Mouse (Mus musculus) lung, postnatal 4 days (tissue): ENCODE measurements around the gene Apbb2.

Experiments used
- DNase-seq, 2 experiments: peaks; one replicate each; pipeline ENCODE4 v3.0.0; 2021

The Apbb2 gene

GRCm38 (mm10) chr5:66328766-66329165, 289.8 kb downstream of the Apbb2 start:
- no peak for DNase-seq

GRCm38 (mm10) chr5:66327949-66328726, 290.4 kb downstream of the Apbb2 start:
- DNase-seq, result no peak

GRCm38 (mm10) chr5:66326395-66326794, 292.2 kb downstream of the Apbb2 start:
- DNase-seq, result peak in 1 of 2 experiments; percentile 38

GRCm38 (mm10) chr5:66323603-66324002, 295.0 kb downstream of the Apbb2 start:
- DNase-seq, result peak in 1 of 2 experiments; percentile 9

- no peak for DNase-seq
Observed at GRCm38 (mm10) chr5:66323131-66323530, 295.5 kb downstream of the Apbb2 start.

- no peak for DNase-seq
Observed at GRCm38 (mm10) chr5:66319827-66320404, 298.7 kb downstream of the Apbb2 start.

- DNase-seq, result peak in 1 of 2 experiments; percentile 56
Observed at GRCm38 (mm10) chr5:66319341-66319740, 299.2 kb downstream of the Apbb2 start.

GRCm38 (mm10) chr5:66315791-66316190, 302.8 kb downstream of the Apbb2 start:
- DNase-seq, result no peak

GRCm38 (mm10) chr5:66310806-66311205, 307.8 kb downstream of the Apbb2 start:
- DNase-seq, result no peak

- DNase-seq, result no peak
Observed at GRCm38 (mm10) chr5:66310328-66310727, 308.3 kb downstream of the Apbb2 start.

- DNase-seq, result no peak
Observed at GRCm38 (mm10) chr5:66305511-66305910, 313.1 kb downstream of the Apbb2 start.

GRCm38 (mm10) chr5:66304300-66305067, 314.1 kb downstream of the Apbb2 start:
- no peak for DNase-seq

- DNase-seq, result no peak
Observed at GRCm38 (mm10) chr5:66302873-66303272, 315.7 kb downstream of the Apbb2 start.

- peak in 1 of 2 experiments; percentile 24 for DNase-seq
Observed at GRCm38 (mm10) chr5:66302085-66302815, 316.3 kb downstream of the Apbb2 start.

- no peak for DNase-seq
Observed at GRCm38 (mm10) chr5:66300576-66300975, 318.0 kb downstream of the Apbb2 start.

GRCm38 (mm10) chr5:66298856-66299255, 319.7 kb downstream of the Apbb2 start:
- DNase-seq, result no peak

- DNase-seq, result no peak
Observed at GRCm38 (mm10) chr5:66296116-66296515, 322.5 kb downstream of the Apbb2 start.

GRCm38 (mm10) chr5:66294952-66295351, 323.6 kb downstream of the Apbb2 start:
- DNase-seq, result no peak

- DNase-seq, result no peak
Observed at GRCm38 (mm10) chr5:66294106-66294625, 324.4 kb downstream of the Apbb2 start.

GRCm38 (mm10) chr5:66280742-66281141, 337.8 kb downstream of the Apbb2 start:
- DNase-seq, result no peak

- no peak for DNase-seq
Observed at GRCm38 (mm10) chr5:66279650-66280049, 338.9 kb downstream of the Apbb2 start.

GRCm38 (mm10) chr5:66274417-66274816, 344.2 kb downstream of the Apbb2 start:
- no peak for DNase-seq

- no peak for DNase-seq
Observed at GRCm38 (mm10) chr5:66271141-66271540, 347.4 kb downstream of the Apbb2 start.
